Mouse (Mus musculus) activated CD4-positive, CD25-positive, alpha-beta regulatory T cell (primary cell): ENCODE data around the gene Dnajc24. TPM values are rescaled to one million over a fixed set of nuclear protein-coding genes. Genes with fewer than 3 reads are reported as not detected.

ENCODE experiments used
- polyA plus RNA-seq, 2 experiments: library from polyadenylated mRNA; unstranded; fragments of 100-300 nt; shearing (Covaris generic); gene quantifications; one replicate each; pipeline ENCODE4 v1.2.1; 2017

Dnajc24 gene
- 10 to 100 TPM; 36.8 to 43.2 TPM for polyA plus RNA-seq

GRCm38 (mm10) chr2:106002835-106003739 lies at the start of gene Dnajc24:
TSS of gene Dnajc24 (minus strand) at chr2:106003549.

Other genes starting within 250 kb of the Dnajc24 start
- 10 to 100 TPM; 16.5 to 18.0 TPM for gene Elp4, start 99.0 kb downstream of the Dnajc24 start, polyA plus RNA-seq
- 10 to 100 TPM; 74.9 to 75.8 TPM for gene Immp1l, start 98.9 kb downstream of the Dnajc24 start, polyA plus RNA-seq